ENCODE assay signal across 8 mouse cellular contexts in genomic region chr13:90928266-90928665, GRCm38 (mm10). TPM values are rescaled to one million over a fixed set of nuclear protein-coding genes. Genes with fewer than 3 reads are reported as not detected.
"Had no signal": no experiment of that assay in that cellular context is flagged by ENCODE, and none has a peak within 500 bp of the region (broad histone marks: within the 10 kb centered on the region; RNA-seq: fewer than 3 reads in every experiment).

No protein-coding gene starts in this region.

RNA-seq across cellular contexts. Expression of gene Atp6ap1l, which starts 23.1 kb away (rescaled TPM):
- polyA plus RNA-seq: inflammation-experienced regulatory T-cells, adult 6 months; intestine, embryonic 14.5 days; intestine, embryonic 15.5 days; intestine, embryonic 16.5 days; intestine, postnatal 0 days; kidney, embryonic 14.5 days; kidney, embryonic 16.5 days; large intestine, adult 2 months had no signal
